Mouse (Mus musculus): ENCODE measurements at regions not wholly inside any gene's neighbourhood (a gene's known extent, or its start where the extent isn't known, plus 50 kb on each side); places are given as distances from the start of the nearest gene placed in this dataset.

DNA sequence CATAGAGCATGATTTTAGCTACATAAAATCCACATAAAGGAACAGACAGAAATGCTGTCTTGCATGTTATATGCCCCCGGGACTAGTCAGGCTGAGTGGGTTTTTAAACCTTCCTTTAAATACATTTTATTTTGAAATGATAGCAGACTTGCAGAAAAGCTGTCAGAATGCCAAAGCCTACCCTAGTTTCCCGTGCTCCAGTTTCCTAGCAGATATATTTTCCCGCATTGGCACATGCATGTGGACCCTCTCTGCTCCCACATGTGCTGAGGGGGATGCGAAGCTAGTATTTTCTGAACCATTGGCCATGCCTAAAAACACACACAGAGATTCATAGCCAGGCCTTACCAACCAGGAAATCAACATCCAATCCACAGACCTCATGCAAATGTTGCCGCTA is 105.8 kb downstream of the Utp6 start:
- H3K4me3 ChIP-seq (ENCODE audit: insufficient read depth, low read length), result no peak overlapping the region
- H3K4me1 ChIP-seq (ENCODE audit: control insufficient read depth, insufficient read depth, low read length), result no peaks in the 10 kb centered on the region
- TF ChIP-seq POLR2A (IDR thresholded peaks at IDR 0.05; ENCODE audit: low read depth, low read length) (no peak), CTCF (IDR thresholded peaks at IDR 0.05; ENCODE audit: borderline replicate concordance, insufficient read depth, low read length) (no peak)
- no peak overlapping the region for H3K27ac ChIP-seq (ENCODE audit: insufficient read depth, low read length)

DNA sequence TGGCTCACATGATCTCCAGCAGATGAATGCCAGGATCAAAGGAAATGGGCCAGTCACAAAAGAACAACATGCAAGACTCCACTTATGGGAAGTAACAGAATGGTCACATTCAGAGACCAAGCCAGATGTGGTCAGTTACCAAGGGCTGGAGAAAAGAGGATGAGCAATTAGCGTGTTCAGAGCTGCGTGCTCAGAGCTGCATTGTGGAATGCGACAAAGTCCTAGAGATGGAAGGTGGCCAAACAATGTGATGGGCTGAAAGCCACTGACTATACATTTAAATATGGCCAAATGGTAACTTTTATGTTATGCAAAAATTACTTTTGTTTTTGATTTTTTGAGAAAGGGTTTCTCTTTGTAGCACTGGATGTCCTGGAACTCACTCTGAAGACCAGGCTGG is 112.6 kb downstream of the Utp6 start:
- TF ChIP-seq POLR2A (IDR thresholded peaks at IDR 0.05; ENCODE audit: low read depth, low read length) (no peak), CTCF (IDR thresholded peaks at IDR 0.05; ENCODE audit: borderline replicate concordance, insufficient read depth, low read length) (no peak)
- H3K4me1 ChIP-seq (ENCODE audit: control insufficient read depth, insufficient read depth, low read length), result no peaks in the 10 kb centered on the region
- H3K27ac ChIP-seq (ENCODE audit: insufficient read depth, low read length), result no peak overlapping the region
- no peak overlapping the region for H3K4me3 ChIP-seq (ENCODE audit: insufficient read depth, low read length)

- Histone ChIP-seq H3K4me1 (ENCODE audit: control insufficient read depth, insufficient read depth, low read length) (no peaks in the 10 kb centered on the region), H3K4me3 (ENCODE audit: insufficient read depth, low read length) (no peak overlapping the region), H3K27ac (ENCODE audit: insufficient read depth, low read length) (no peak overlapping the region)
- TF ChIP-seq CTCF (IDR thresholded peaks at IDR 0.05; ENCODE audit: borderline replicate concordance, insufficient read depth, low read length) (no peak), POLR2A (IDR thresholded peaks at IDR 0.05; ENCODE audit: low read depth, low read length) (no peak)
These were observed 117.8 kb downstream of the Utp6 start for GRCm38 (mm10) chr11:79844436-79844835.

DNA sequence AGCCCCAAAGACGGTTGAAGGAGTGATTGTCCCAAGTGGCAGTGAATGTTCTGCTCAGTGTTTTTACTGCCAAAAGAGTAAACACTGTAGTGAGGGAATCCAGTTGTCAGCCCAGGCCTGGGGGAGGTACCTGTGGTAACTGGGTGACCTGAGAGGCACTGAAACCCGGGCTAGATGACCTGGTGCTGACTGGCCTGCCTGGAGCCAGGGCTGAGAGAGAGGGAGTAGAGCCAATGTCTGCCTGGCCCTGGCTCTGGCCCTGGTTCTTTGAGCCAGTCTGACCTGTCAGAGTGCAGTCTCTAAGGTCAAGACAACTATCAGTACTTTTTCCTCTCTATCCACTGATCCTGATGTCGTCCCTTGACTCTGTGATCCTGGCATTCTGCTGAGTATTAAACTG is 119.2 kb downstream of the Utp6 start:
- no peaks in the 10 kb centered on the region for H3K4me1 ChIP-seq (ENCODE audit: control insufficient read depth, insufficient read depth, low read length)
- no peak overlapping the region for H3K27ac ChIP-seq (ENCODE audit: insufficient read depth, low read length)
- H3K4me3 ChIP-seq (ENCODE audit: insufficient read depth, low read length), result no peak overlapping the region
- TF ChIP-seq POLR2A (IDR thresholded peaks at IDR 0.05; ENCODE audit: low read depth, low read length) (no peak), CTCF (IDR thresholded peaks at IDR 0.05; ENCODE audit: borderline replicate concordance, insufficient read depth, low read length) (no peak)

- H3K27ac ChIP-seq (ENCODE audit: insufficient read depth, low read length), result no peak overlapping the region
- no peaks in the 10 kb centered on the region for H3K4me1 ChIP-seq (ENCODE audit: control insufficient read depth, insufficient read depth, low read length)
- no peak overlapping the region for H3K4me3 ChIP-seq (ENCODE audit: insufficient read depth, low read length)
- TF ChIP-seq POLR2A (IDR thresholded peaks at IDR 0.05; ENCODE audit: low read depth, low read length) (no peak), CTCF (IDR thresholded peaks at IDR 0.05; ENCODE audit: borderline replicate concordance, insufficient read depth, low read length) (no peak)
These were observed 122.2 kb downstream of the Utp6 start for GRCm38 (mm10) chr11:79839973-79840372.

DNA sequence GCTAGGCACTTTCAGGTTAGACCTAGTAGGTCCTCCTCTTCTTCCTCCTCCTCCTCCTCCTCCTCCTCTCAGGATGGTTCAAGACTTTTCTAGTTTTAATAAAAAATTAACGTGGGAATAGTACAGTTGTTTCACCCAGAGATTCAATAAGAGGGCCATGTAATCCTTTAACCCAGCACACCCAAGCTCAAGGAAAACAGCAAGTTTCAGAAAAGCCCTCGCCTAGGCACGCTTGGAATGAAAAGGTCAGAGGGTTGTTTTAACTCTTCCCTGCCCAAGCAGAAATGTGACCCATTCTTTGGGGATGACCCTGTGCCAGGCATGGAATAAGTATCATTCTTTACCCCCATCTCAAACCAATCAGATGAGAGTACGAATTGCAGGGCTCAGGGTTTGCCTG is 124.1 kb downstream of the Utp6 start:
- Histone ChIP-seq H3K4me1 (ENCODE audit: control insufficient read depth, insufficient read depth, low read length) (no peaks in the 10 kb centered on the region), H3K27ac (ENCODE audit: insufficient read depth, low read length) (no peak overlapping the region), H3K4me3 (ENCODE audit: insufficient read depth, low read length) (no peak overlapping the region)
- TF ChIP-seq CTCF (IDR thresholded peaks at IDR 0.05; ENCODE audit: borderline replicate concordance, insufficient read depth, low read length), result no peak
- no peak for TF ChIP-seq POLR2A (IDR thresholded peaks at IDR 0.05; ENCODE audit: low read depth, low read length)

- no peak for TF ChIP-seq CTCF (IDR thresholded peaks at IDR 0.05; ENCODE audit: borderline replicate concordance, insufficient read depth, low read length)
- Histone ChIP-seq H3K4me3 (ENCODE audit: insufficient read depth, low read length) (no peak overlapping the region), H3K4me1 (ENCODE audit: control insufficient read depth, insufficient read depth, low read length) (no peaks in the 10 kb centered on the region)
These were observed 124.9 kb downstream of the Utp6 start for GRCm38 (mm10) chr11:79837076-79837990.

GRCm38 (mm10) chr11:79835873-79836272 is 126.3 kb downstream of the Utp6 start:
- no peak overlapping the region for H3K27ac ChIP-seq (ENCODE audit: insufficient read depth, low read length)
- no peaks in the 10 kb centered on the region for H3K4me1 ChIP-seq (ENCODE audit: control insufficient read depth, insufficient read depth, low read length)
- TF ChIP-seq CTCF (IDR thresholded peaks at IDR 0.05; ENCODE audit: borderline replicate concordance, insufficient read depth, low read length), result no peak
- TF ChIP-seq POLR2A (IDR thresholded peaks at IDR 0.05; ENCODE audit: low read depth, low read length), result no peak
- no peak overlapping the region for H3K4me3 ChIP-seq (ENCODE audit: insufficient read depth, low read length)

More at GRCm38 (mm10) chr11:79837076-79837990, 124.9 kb downstream of the Utp6 start:
- no peak overlapping the region for H3K27ac ChIP-seq (ENCODE audit: insufficient read depth, low read length)

DNA sequence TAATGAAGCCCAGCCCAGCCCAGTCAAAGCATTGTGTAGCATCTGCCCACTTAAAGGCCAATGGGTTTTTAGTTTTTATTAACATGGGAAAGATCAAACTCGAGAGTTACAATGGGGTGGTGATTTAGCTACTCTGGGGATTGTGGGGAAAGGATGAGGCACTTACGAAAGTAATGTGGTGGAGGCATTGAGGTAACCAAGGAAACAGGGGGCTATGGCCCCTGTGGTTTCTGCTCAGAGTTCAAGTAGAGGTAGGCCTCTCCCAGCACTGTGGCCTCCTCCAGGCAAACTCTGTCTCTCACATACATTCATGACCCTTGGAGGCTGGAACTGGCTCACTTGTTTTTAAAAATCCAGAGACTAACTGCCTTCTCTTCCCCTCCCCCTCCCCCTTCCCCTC is 128.4 kb downstream of the Utp6 start:
- no peak overlapping the region for H3K4me3 ChIP-seq (ENCODE audit: insufficient read depth, low read length)
- TF ChIP-seq POLR2A (IDR thresholded peaks at IDR 0.05; ENCODE audit: low read depth, low read length) (no peak), CTCF (IDR thresholded peaks at IDR 0.05; ENCODE audit: borderline replicate concordance, insufficient read depth, low read length) (no peak)
- no peaks in the 10 kb centered on the region for H3K4me1 ChIP-seq (ENCODE audit: control insufficient read depth, insufficient read depth, low read length)
- H3K27ac ChIP-seq (ENCODE audit: insufficient read depth, low read length), result no peak overlapping the region

DNA sequence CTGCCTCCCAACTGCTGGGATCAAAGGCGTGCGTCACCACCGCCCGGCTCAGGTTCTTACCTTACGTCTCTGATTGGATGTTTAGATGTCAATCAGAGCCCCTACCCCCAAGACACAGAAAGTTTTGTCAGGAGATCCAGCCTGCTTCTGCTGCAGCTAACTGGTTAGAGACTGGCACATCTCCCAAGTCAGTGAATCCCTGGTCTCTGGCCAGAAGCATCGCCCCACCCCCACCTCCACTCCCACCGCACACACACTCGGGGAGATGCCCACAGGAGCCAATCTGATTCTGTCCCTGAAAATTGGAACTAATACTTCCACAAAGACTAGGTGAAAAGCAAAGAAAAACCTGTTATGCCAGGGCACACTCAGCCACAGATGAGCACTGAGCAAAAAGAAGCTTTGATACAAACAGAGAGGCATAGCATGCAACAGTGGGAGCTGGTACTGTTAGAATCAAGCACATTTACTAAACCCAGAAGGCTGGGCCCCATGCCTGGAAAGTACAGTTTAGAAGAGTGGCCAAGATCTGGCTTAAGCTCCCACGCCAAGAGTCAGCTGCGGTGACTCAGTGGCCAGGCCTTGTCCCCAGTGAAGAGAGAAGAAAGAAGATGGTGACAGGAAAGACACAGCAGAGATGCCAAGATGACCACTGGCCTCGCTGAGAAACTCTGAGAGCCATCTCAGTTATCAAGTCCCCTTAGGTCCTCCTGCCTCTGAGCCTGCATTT is 130.4 kb downstream of the Utp6 start:
- no peak overlapping the region; the same call in 1 of the 2 replicates for H3K27ac ChIP-seq (ENCODE audit: insufficient read depth, low read length)
- no peak overlapping the region for H3K4me3 ChIP-seq (ENCODE audit: insufficient read depth, low read length)
- TF ChIP-seq POLR2A (IDR thresholded peaks at IDR 0.05; ENCODE audit: low read depth, low read length) (no peak), CTCF (IDR thresholded peaks at IDR 0.05; ENCODE audit: borderline replicate concordance, insufficient read depth, low read length) (no peak)
- H3K4me1 ChIP-seq (ENCODE audit: control insufficient read depth, insufficient read depth, low read length), result no peaks in the 10 kb centered on the region

All from embryonic fibroblast, embryonic 13.5 days (primary cell).